Mouse (Mus musculus) kidney, embryonic 14.5 days (tissue): ENCODE results near the gene Ank2. TPM values are rescaled to one million over a fixed set of nuclear protein-coding genes. Genes with fewer than 3 reads are reported as not detected.

ENCODE experiments used
- ATAC-seq: fragments of 200-750 bp; cut with Nextera tagmentation; 2 replicates; pipeline ENCODE4 v1.8.0; 2017; ENCODE audit warnings: moderate number of reproducible peaks, mild to moderate bottlenecking, moderate TSS enrichment, moderate library complexity; ENCODE audit not compliant: low FRiP score, low TSS enrichment
- H3K27ac ChIP-seq: fragments of 300-500 bp; sonication (generic); 2 replicates; pipeline ENCODE4 v1.5.1; 2014; ENCODE audit warnings: low read depth, mild to moderate bottlenecking, low read length, moderate library complexity, mixed read lengths
- H3K27me3 ChIP-seq: fragments of 300-500 bp; sonication (generic); 2 replicates; pipeline ENCODE4 v1.6.1; 2014; ENCODE audit warnings: mild to moderate bottlenecking, low read length; ENCODE audit not compliant: control insufficient read depth, insufficient read depth
- H3K36me3 ChIP-seq: fragments of 300-500 bp; sonication (generic); 2 replicates; pipeline ENCODE4 v1.6.1; 2014; ENCODE audit warnings: low read length, mixed read lengths; ENCODE audit not compliant: control insufficient read depth, insufficient read depth
- H3K4me1 ChIP-seq: fragments of 300-500 bp; sonication (generic); 2 replicates; pipeline ENCODE4 v1.6.1; 2014; ENCODE audit warnings: low read length, mixed read lengths; ENCODE audit not compliant: control insufficient read depth, insufficient read depth
- H3K4me2 ChIP-seq: fragments of 300-500 bp; sonication (generic); replicated peaks from 2 replicates; pipeline ENCODE4 v1.6.1; 2014; ENCODE audit warnings: low read depth, mild to moderate bottlenecking, low read length
- H3K4me3 ChIP-seq: fragments of 300-500 bp; sonication (generic); 2 replicates; pipeline ENCODE4 v1.5.1; 2014; ENCODE audit warnings: mild to moderate bottlenecking, low read length
- H3K9ac ChIP-seq: fragments of 300-500 bp; sonication (generic); 2 replicates; pipeline ENCODE4 v1.6.1; 2014; ENCODE audit warnings: low read depth, mild to moderate bottlenecking, low read length, moderate library complexity
- H3K9me3 ChIP-seq: fragments of 300-500 bp; sonication (generic); 2 replicates; pipeline ENCODE4 v1.6.1; 2016; ENCODE audit warnings: low read length; ENCODE audit not compliant: control insufficient read depth
- WGBS: fragments of 180-500 bp; shearing (Covaris S2); extraction: QIAGEN DNeasy Blood & Tissue Kit; methylation state at CpG from one replicate; pipeline ENCODE4 v1.1.7; 2014; 5-methylcytosine and 5-hydroxymethylcytosine counted together
- polyA plus RNA-seq: library from polyadenylated mRNA; unstranded; fragments of >200 nt; fragmentation: Nextera tagmentation; extraction: Ambion mirVana; gene quantifications from 2 replicates; pipeline ENCODE4 v1.2.1, GENCODE M21; 2014

The Ank2 gene
- polyA plus RNA-seq, 1 experiment from 2014 or later = 11.5 TPM

DNA sequence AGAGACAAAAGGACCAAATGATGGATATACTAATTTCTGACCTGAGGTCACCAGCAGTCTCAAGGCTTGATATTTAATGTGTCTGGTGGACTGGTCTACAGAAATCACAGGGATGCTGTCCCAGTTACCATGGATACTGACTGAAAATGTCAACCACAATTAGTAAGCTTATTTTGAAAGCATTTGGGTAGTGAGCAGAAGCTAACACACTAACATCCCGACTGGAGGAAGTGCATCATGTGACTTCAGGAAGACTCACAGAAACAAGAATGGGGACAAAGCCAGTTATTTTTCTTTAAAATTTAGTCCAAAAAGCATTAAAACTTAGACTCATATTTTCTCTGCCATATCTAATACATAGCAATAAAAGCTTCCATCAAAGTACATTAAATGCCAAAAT, 546.5 kb downstream of the Ank2 start:
- no peak for ATAC-seq
- WGBS = 71% methylated on average over 1 of the region's 1 CpGs

DNA sequence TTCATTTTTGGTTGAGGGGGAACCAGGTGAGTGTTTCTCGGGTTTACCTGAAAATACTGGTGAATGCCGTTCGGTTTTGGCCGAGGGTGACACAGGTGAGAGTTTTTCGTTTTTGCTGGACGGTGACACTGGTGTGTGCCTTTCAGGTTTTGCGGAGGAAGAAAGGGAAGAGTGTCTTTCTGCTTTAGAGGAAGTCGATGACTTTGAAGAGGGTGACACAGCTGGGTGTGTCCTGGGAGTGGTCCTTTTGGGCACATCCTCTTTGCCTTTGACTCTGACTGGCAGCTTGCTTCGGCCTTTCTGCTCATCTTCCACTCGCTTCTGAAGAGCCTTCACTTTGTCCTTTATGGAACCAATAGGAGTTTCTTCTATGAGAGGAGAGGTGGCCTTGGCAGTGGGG, 552.6 kb downstream of the Ank2 start:
- ATAC-seq = no peak
- Histone ChIP-seq H3K4me3 (no peak overlapping the region), H3K4me2 (no peak overlapping the region), H3K36me3 (no peaks in the 10 kb centered on the region), H3K9me3 (no peaks in the 10 kb centered on the region; the same call in 1 of the 2 replicates), H3K4me1 (no peaks in the 10 kb centered on the region), H3K27me3 (no peaks in the 10 kb centered on the region), H3K27ac (no peak overlapping the region), H3K9ac (no peak overlapping the region)
- WGBS = 93% methylated on average over 10 of the region's 10 CpGs

More for the DNA sequence above, 546.5 kb downstream of the Ank2 start:
- H3K27me3 ChIP-seq = no peaks in the 10 kb centered on the region
- no peaks in the 10 kb centered on the region for H3K9me3 ChIP-seq
- no peak overlapping the region for H3K9ac ChIP-seq
- no peak overlapping the region for H3K27ac ChIP-seq
- no peaks in the 10 kb centered on the region for H3K36me3 ChIP-seq
- no peaks in the 10 kb centered on the region for H3K4me1 ChIP-seq
- no peak overlapping the region for H3K4me2 ChIP-seq
- H3K4me3 ChIP-seq = no peak overlapping the region

DNA sequence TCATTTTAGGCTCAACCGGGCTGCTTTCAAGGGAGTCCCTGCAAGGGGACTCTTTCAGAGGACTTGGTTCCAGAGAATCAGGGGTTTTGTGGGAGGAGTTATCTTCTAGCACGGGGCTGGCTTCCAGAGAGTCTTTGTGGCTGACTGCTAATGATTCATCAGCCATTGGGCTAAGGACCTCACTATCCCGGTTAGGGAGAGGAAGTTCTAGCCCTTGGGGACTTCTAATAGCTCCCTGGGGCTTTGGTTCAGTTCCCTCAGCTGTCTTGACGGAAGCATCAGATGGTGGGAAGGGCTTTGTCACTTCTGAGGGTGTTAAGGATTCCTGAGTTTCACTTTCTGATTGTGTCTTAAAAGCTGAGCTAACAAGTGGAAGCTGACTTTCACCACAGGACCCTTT, 554.3 kb downstream of the Ank2 start:
- H3K9me3 ChIP-seq = no peaks in the 10 kb centered on the region; the same call in 1 of the 2 replicates
- H3K27me3 ChIP-seq = no peaks in the 10 kb centered on the region
- no peak overlapping the region for H3K4me3 ChIP-seq
- ATAC-seq = no peak
- 56% methylated on average over 4 of the region's 4 CpGs for WGBS
- H3K4me2 ChIP-seq = no peak overlapping the region
- H3K27ac ChIP-seq = no peak overlapping the region
- H3K9ac ChIP-seq = no peak overlapping the region
- no peaks in the 10 kb centered on the region for H3K36me3 ChIP-seq
- no peaks in the 10 kb centered on the region for H3K4me1 ChIP-seq

DNA sequence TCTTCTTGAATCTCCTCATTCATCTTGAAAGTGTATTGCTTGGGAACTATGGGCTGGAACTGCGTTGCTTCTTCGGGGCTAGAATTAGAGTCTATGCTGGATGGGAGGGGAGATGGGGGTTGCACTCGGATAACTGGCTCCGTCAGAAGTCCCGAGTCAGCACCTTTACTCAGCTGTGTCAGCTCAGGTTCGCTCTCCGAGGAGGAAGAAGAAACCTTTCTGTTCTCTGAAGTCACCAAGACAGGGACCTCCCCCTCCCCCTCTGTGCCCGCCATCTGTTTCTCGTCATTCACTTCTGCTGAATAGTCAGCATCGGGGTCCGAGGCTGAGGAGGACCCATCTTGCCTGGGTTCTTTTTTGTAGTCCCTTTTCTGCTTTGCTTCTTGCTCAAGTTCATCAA, 555.1 kb downstream of the Ank2 start:
- H3K36me3 ChIP-seq = no peaks in the 10 kb centered on the region
- WGBS = 75% methylated on average over 11 of the region's 11 CpGs
- no peak for ATAC-seq
- no peak overlapping the region for H3K27ac ChIP-seq
- H3K9me3 ChIP-seq = no peaks in the 10 kb centered on the region; the same call in 1 of the 2 replicates
- no peaks in the 10 kb centered on the region for H3K27me3 ChIP-seq
- no peak overlapping the region for H3K9ac ChIP-seq
- H3K4me2 ChIP-seq = no peak overlapping the region
- H3K4me3 ChIP-seq = no peak overlapping the region
- no peaks in the 10 kb centered on the region for H3K4me1 ChIP-seq

DNA sequence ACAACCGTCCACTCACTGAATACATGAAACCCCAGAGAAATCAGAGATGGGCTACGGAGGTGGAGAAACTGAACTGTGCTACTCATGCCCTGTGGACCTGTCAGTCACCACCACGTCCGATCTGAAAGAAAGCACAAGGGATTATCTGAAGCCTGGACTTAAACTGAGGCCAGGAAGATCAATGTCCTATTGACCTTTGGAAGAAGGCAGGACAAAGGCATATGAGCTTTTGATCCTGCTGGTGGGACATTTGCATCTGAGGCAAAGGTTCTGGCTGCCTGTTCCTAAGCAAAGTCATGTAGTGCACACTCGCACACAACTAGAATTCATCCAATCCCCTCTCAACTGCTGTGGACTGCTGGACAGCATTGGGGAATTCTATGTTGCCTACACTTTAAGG, 558.7 kb downstream of the Ank2 start:
- no peak overlapping the region for H3K4me3 ChIP-seq
- 93% methylated on average over 5 of the region's 5 CpGs for WGBS
- ATAC-seq = no peak
- H3K36me3 ChIP-seq = no peaks in the 10 kb centered on the region
- no peak overlapping the region for H3K27ac ChIP-seq
- H3K27me3 ChIP-seq = no peaks in the 10 kb centered on the region
- H3K9me3 ChIP-seq = no peaks in the 10 kb centered on the region; the same call in 1 of the 2 replicates
- no peak overlapping the region for H3K4me2 ChIP-seq
- no peaks in the 10 kb centered on the region for H3K4me1 ChIP-seq
- H3K9ac ChIP-seq = no peak overlapping the region

DNA sequence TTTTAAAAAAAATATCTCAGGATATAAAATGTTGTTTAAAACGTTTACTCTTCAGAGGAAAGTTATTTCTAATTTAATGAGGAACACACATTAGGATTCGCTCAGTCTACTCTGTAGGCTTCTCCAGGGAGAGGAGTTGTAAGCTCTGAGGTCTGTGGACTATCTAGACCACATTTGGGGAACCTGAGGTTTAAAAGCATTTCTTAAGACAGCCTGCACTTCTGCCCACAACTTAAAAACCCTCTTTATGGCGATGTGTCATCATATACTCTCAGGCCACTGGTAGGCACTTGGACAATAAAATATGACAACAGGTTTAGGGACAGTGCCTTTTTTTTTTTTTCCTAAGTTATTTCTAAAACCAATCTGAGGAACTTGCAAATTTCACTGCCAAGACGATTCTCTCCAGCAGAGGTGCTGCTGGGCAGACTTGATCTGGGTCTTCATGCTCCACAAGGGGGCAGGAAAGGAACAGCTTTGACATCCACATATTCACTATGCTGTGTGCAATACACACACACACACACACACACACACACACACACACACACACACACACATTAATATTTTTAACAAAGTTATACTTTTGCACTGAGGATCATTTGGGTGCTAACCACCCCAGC, 567.2 kb downstream of the Ank2 start:
- Histone ChIP-seq H3K27ac (no peak overlapping the region), H3K4me3 (no peak overlapping the region), H3K27me3 (no peaks in the 10 kb centered on the region), H3K9me3 (no peaks in the 10 kb centered on the region), H3K9ac (no peak overlapping the region), H3K36me3 (no peaks in the 10 kb centered on the region; the same call in 1 of the 2 replicates), H3K4me1 (no peaks in the 10 kb centered on the region), H3K4me2 (no peak overlapping the region)
- 70% methylated on average over 4 of the region's 4 CpGs for WGBS
- ATAC-seq = 0 out of 2 replicates have a peak, but pooled peaks have one; percentile 66

DNA sequence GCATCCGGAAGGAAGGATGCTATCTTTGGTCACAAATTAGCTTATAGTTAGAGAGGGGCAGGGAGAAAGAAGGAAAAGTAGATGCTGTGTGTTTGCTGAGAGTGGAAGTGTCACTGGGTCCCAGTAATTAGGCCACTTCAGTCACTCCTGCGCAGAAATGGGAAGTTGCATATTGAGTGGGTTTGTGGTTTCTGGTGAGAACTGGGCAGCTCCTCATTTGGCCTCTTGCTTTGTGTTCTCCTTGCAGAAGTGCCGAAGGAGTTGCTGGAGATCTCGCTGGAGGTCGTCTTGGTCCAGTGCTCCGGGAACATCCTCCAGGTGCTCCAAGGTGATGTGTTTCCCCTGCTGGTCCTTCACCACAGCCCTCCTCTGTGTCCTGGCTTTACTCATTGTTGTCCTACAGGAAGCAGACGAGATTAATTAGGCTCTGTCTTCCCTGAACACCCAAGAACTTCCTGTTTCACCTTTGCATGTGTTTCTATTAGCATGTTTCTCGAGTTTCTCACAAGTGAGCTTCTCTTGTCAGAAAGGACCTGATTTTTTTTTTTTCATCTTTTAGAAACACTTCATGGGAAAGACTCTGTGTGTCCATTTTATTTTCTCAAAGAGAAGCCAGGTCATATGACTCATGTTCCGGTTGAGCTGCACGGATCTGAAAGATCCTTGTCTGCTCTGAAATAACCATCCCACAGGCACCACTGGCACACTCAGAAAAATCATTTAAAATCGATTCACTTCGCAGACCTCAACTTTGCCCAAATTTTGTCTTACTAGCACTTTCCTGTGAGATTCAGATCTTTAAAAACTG, 575.4 kb downstream of the Ank2 start:
- H3K4me3 ChIP-seq = no peak overlapping the region
- 53% methylated on average over 12 of the region's 12 CpGs for WGBS
- H3K4me2 ChIP-seq = no peak overlapping the region
- H3K27me3 ChIP-seq = no peaks in the 10 kb centered on the region
- no peak overlapping the region for H3K9ac ChIP-seq
- no peaks in the 10 kb centered on the region for H3K36me3 ChIP-seq
- no peaks in the 10 kb centered on the region for H3K9me3 ChIP-seq
- H3K27ac ChIP-seq = no peak overlapping the region
- ATAC-seq = peak; percentile 55; the same call in 1 of the 2 replicates
- H3K4me1 ChIP-seq = 0 out of 2 replicates have a peak, but pooled peaks cover 5% of the 10 kb centered on the region

DNA sequence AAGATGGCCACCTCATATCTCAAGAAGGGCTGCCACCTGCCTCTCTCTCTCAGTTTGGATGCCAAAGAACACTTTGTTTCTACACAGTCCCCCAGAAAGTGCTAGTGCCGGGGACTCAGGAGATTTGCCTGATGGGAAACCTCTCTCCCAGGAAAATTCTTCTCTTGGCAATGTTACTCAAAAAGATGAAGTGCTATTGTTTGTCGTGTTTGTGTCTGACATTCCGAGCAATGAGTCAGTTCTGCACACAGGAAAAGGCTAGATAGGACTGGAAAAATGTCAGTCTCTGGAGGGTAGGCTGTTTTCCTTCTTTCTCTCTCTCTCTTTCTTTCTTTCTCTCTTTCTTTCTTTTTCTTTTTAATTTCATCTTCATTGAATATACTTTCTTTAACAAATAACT, 577.2 kb downstream of the Ank2 start:
- H3K9ac ChIP-seq = no peak overlapping the region
- ATAC-seq = no peak
- no peak overlapping the region for H3K4me3 ChIP-seq
- 84% methylated on average over 3 of the region's 3 CpGs for WGBS
- H3K27me3 ChIP-seq = no peaks in the 10 kb centered on the region
- H3K4me1 ChIP-seq = 0 out of 2 replicates have a peak, but pooled peaks cover 5% of the 10 kb centered on the region
- no peak overlapping the region for H3K4me2 ChIP-seq
- no peaks in the 10 kb centered on the region for H3K36me3 ChIP-seq
- H3K27ac ChIP-seq = no peak overlapping the region
- no peaks in the 10 kb centered on the region for H3K9me3 ChIP-seq

DNA sequence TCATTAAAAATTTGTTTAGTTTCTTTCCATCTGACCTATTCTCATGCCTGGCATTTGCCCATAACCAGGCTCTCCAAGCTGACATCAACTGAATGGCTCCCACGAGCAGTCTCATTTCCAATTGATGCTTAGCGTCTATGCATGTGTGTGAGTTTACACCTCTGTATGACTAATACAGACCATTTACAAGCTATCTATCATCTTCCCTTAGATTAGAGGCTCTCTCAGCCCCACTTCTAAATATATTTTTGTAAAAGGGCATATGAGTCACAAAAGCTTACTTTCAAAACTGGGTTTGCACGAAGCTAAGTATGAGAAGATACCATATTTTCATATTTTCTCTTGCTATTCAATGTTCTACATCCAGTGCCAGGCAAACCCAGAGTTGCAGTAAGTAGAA, 578.9 kb downstream of the Ank2 start:
- Histone ChIP-seq H3K4me1 (0 out of 2 replicates have a peak, but pooled peaks cover 5% of the 10 kb centered on the region), H3K4me2 (no peak overlapping the region), H3K9ac (no peak overlapping the region), H3K4me3 (no peak overlapping the region), H3K27ac (no peak overlapping the region), H3K9me3 (no peaks in the 10 kb centered on the region), H3K36me3 (no peaks in the 10 kb centered on the region), H3K27me3 (no peaks in the 10 kb centered on the region)
- ATAC-seq = no peak
- WGBS = 85% methylated on average over 3 of the region's 3 CpGs
